Mouse (Mus musculus) limb, embryonic 15.5 days (tissue): ENCODE results near the gene Crebzf. TPM values are rescaled to one million over a fixed set of nuclear protein-coding genes. Genes with fewer than 3 reads are reported as not detected.

ENCODE experiments used
- polyA plus RNA-seq: library from polyadenylated mRNA; unstranded; fragments of >200 nt; fragmentation: Nextera tagmentation; extraction: Ambion mirVana; gene quantifications from 2 replicates; pipeline ENCODE4 v1.2.1, GENCODE M21; 2015

Gene Crebzf
- polyA plus RNA-seq, 1 experiment from 2014 or later: 31.9 TPM

Other genes starting within 250 kb of the Crebzf start
- gene Ccdc83, start 177.0 kb upstream of the Crebzf start, polyA plus RNA-seq: not detected in 2 replicates
- gene Sytl2, start 140.5 kb upstream of the Crebzf start, polyA plus RNA-seq: 15.0 and 19.8 TPM in 2 replicates
- 0.69 and 1.5 TPM in 2 replicates for gene Ccdc89, start 16.2 kb upstream of the Crebzf start, polyA plus RNA-seq
- gene Tmem126a, start 14.5 kb downstream of the Crebzf start, polyA plus RNA-seq: 80.0 and 87.4 TPM in 2 replicates
- 34.1 and 35.1 TPM in 2 replicates for gene Tmem126b, start 33.3 kb downstream of the Crebzf start, polyA plus RNA-seq
- 7.6 TPM in 2 replicates for gene Dlg2, start 33.9 kb downstream of the Crebzf start, polyA plus RNA-seq